Mouse (Mus musculus) brain, adult 10 weeks (tissue): ENCODE results near the gene Gm21958. TPM values are rescaled to one million over a fixed set of nuclear protein-coding genes. Genes with fewer than 3 reads are reported as not detected.

ENCODE experiments used
- polyA plus RNA-seq: library from polyadenylated mRNA; stranded (reverse); fragments of 350-450 nt; fragmentation: Illumina TruSeq; extraction: RNeasy Lipid Tissue Mini Kit (QIAGEN cat#74804); gene quantifications from one replicate; pipeline ENCODE4 v1.2.3, GENCODE M21; 2015; ENCODE audit warnings: low read depth, low replicate concordance

The Gm21958 gene
- not detected for polyA plus RNA-seq

GRCm38 (mm10) chr3:54714253-54714652, at the start of gene Gm21958:
Gm21958 (minus strand) TSS chr3:54714353.

GRCm38 (mm10) chr3:54755145-54756041, 41.2 kb upstream of the Gm21958 start, which contains the start of gene Smad9:
Smad9 (plus strand) TSS chr3:54755582.

GRCm38 (mm10) chr3:54735247-54736046, 21.3 kb upstream of the Gm21958 start, which contains the start of the genes Exosc8 and Alg5:
Exosc8 (minus strand) TSS chr3:54735393.
Alg5 (plus strand) TSS chr3:54735539.

DNA sequence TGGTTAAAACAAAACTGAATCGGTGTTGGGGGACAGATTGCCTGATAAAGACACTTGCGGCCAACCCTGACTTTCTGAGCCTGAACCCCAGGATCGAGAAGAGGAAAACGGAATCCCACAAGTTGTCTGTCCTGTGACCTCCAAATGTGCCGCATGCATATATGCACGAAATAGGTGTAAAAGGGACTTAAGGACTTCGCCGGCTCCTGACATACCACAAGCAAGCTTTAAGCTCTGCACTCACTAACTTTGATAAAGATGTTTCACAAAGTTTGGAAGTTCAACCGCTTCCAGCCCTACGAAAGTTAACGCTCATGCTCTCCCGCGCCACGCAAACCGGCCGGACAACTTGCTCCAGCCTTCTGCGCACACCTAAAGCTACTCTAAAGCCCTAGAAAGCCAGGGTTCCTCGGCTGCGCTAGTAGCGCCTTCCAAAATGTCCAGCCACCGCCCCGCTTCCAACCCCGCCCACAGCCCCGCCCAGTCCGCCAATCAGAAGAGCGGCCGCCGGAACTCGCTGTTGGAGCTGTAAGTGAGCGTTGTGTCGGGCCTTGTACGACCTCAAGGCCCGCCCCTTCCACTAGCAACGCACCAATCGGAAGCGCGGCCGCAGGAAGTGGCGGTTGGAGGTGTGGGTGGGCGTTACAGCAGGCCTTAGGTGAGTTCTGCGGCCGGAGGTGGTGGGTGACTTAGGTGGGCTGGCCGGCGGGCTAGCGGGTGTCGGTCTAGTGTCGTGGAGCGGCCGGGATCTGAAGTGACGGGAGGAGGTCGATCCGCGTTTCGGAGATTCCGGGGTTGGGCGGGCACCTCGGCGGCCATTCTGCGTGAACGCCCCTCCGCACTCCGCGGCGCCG, 21.7 kb downstream of the Gm21958 start, which contains the start of gene Supt20:
TSS of gene Supt20 (plus strand) at position 606 of the 854 bp plus-strand sequence.

Other genes starting within 250 kb of the Gm21958 start
- 32.2 TPM for gene Supt20, start 21.5 kb downstream of the Gm21958 start, polyA plus RNA-seq
- gene Exosc8, start 21.0 kb upstream of the Gm21958 start, polyA plus RNA-seq, result 29.3 TPM
- 31.0 TPM for gene Alg5, start 21.2 kb upstream of the Gm21958 start, polyA plus RNA-seq
- gene Smad9, start 41.2 kb upstream of the Gm21958 start, polyA plus RNA-seq, result 7.6 TPM
- 40.0 TPM for gene Rfxap, start 93.4 kb upstream of the Gm21958 start, polyA plus RNA-seq
- gene Sertm1, start 201.5 kb upstream of the Gm21958 start, polyA plus RNA-seq, result 22.8 TPM